Mouse (Mus musculus): ENCODE data around the gene Gm9970. TPM values are rescaled to one million over a fixed set of nuclear protein-coding genes. Genes with fewer than 3 reads are reported as not detected.

The Gm9970 gene
- polyA plus RNA-seq, 1 experiment: not detected

GRCm38 (mm10) chr5:31204421-31204820 is 36.6 kb downstream of the Gm9970 start:
- TF ChIP-seq GATA1 (IDR thresholded peaks at IDR 0.05; ENCODE audit: borderline replicate concordance, low read length): no peak
- no peak for TF ChIP-seq FLI1 (IDR thresholded peaks at IDR 0.05; ENCODE audit: low read length)
- H3K4me1 ChIP-seq: peaks cover 67% of the 10 kb centered on the region
- peaks cover 80% of the 10 kb centered on the region for H3K36me3 ChIP-seq (replicated peaks; ENCODE audit: low read length)
- no peak overlapping the region for H3K4me3 ChIP-seq (replicated peaks)
- H3K27me3 ChIP-seq (replicated peaks): no peaks in the 10 kb centered on the region
- H3K9me3 ChIP-seq: no peaks in the 10 kb centered on the region

DNA sequence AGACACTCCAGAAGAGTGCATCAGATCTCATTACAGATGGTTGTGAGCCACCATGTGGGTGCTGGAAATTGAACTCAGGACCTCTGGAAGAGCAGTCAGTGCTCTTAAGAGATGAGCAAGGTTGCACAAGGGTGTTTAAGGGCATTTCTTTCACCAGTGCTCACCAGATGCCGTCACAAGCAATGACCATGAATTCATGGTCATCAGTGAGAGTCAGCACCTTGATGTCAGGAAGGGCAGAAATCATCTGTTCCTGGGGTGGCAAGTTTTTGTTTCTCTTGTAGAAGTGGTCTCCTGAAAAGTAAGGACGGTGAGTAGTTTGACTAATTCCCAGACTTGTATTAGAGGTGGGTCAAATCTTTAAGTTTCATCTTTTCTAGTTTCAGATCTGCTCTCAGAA is 37.2 kb downstream of the Gm9970 start:
- Histone ChIP-seq H3K36me3 (replicated peaks; ENCODE audit: low read length) (peaks cover 85% of the 10 kb centered on the region), H3K27me3 (replicated peaks) (no peaks in the 10 kb centered on the region), H3K9me3 (no peaks in the 10 kb centered on the region), H3K4me1 (peaks cover 68% of the 10 kb centered on the region), H3K4me3 (replicated peaks) (no peak overlapping the region)
- TF ChIP-seq FLI1 (IDR thresholded peaks at IDR 0.05; ENCODE audit: low read length) (no peak), GATA1 (IDR thresholded peaks at IDR 0.05; ENCODE audit: borderline replicate concordance, low read length) (no peak)

GRCm38 (mm10) chr5:31202933-31203332 is 38.1 kb downstream of the Gm9970 start:
- peaks cover 85% of the 10 kb centered on the region for H3K36me3 ChIP-seq (replicated peaks; ENCODE audit: low read length)
- TF ChIP-seq FLI1 (IDR thresholded peaks at IDR 0.05; ENCODE audit: low read length) (no peak), GATA1 (IDR thresholded peaks at IDR 0.05; ENCODE audit: borderline replicate concordance, low read length) (no peak)

DNA sequence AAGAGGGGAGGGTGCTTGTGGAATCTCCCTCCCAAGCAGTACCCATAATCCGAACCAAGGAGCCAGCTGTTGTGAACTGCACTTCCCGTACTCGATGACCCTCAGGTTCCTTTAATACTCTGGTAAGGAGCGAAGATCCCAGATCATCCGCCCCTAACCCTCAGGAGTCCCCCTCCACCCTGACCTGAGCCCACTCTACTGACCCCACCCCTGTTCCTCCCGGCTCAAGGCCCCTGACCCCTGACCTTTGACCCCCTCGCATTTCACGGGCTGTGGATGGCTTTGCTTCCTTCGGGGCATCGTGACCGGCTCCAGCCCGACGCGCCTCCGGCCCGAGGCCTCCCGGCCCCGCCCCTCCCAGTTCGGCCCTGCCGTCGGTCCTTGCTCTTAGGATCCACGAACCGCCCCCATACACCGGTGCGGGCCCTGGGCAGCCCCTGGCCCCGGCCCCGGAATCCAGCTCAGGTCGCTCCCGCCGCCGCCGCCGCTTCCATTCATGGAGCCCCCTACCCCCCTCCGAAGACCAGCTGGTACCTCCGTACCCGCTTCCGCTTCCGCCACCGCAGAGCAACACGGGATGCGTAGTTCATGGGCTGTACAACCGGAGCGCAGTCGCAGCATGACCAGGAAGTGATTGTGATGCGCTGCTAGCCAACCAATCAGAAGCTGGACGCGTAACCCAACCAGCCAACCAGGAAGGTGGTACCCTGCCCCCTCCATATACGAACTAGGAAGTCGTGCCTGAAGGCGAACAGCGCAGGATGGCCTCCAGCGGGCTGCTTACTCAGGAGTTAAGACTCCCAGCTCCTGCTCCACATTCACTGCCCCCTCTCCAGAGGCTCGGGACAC is 39.1 kb downstream of the Gm9970 start, which contains the start of gene Zfp513:
Zfp513 (minus strand) TSS at position 562 of the 849 bp plus-strand sequence.
- TF ChIP-seq GATA1 (IDR thresholded peaks at IDR 0.05; ENCODE audit: borderline replicate concordance, low read length) (no peak), FLI1 (IDR thresholded peaks at IDR 0.05; ENCODE audit: low read length) (0 out of 2 replicates have a peak, but pooled peaks have one; percentile 66)
- Histone ChIP-seq H3K4me3 (replicated peaks) (peak within 1 kb of the TSS; percentile 92), H3K27me3 (replicated peaks) (no peaks in the 10 kb centered on the region), H3K36me3 (replicated peaks; ENCODE audit: low read length) (peaks cover 85% of the 10 kb centered on the region), H3K9me3 (no peaks in the 10 kb centered on the region), H3K4me1 (peaks cover 66% of the 10 kb centered on the region)

More at GRCm38 (mm10) chr5:31202933-31203332, 38.1 kb downstream of the Gm9970 start:
- H3K4me1 ChIP-seq: peaks cover 64% of the 10 kb centered on the region
- no peaks in the 10 kb centered on the region for H3K9me3 ChIP-seq
- no peaks in the 10 kb centered on the region for H3K27me3 ChIP-seq (replicated peaks)
- peak overlapping the region; percentile 92 for H3K4me3 ChIP-seq (replicated peaks)

DNA sequence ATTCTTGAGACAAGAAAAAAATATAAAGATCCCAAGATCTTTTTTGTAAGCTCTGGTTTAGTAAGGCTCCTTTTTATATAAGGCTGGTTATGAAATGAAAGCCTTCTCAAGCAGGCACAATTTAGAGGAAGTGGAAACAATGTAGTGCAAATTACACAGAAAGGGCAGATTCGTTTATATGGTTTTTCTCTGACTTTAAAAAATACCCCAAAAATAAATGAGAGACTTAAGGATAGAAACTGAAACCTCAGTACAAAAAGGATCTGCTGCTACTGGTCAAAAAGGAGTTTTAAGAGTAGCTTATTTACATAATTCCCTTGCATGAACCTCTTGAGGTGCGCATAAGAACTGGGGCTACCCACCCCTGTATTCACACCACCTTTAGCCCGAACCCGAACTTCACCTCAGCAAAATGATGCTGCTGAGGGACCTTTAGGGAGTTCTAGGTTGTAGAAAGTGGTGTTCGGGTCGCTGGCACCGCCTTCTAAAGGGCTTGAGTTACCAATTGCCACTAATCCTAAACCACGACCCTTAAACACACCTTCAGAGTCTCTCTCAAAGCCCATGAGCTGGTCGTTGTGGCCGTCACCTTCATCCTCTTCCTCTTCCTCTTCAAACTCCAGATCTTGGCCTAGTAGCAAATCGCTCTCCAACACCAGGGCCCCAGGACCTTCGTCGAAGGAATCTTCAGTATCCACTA is 39.8 kb downstream of the Gm9970 start:
- peaks cover 86% of the 10 kb centered on the region for H3K36me3 ChIP-seq (replicated peaks; ENCODE audit: low read length)
- no peaks in the 10 kb centered on the region for H3K9me3 ChIP-seq
- peak overlapping the region; percentile 92 for H3K4me3 ChIP-seq (replicated peaks)
- no peak for TF ChIP-seq FLI1 (IDR thresholded peaks at IDR 0.05; ENCODE audit: low read length)
- TF ChIP-seq GATA1 (IDR thresholded peaks at IDR 0.05; ENCODE audit: borderline replicate concordance, low read length): no peak
- H3K4me1 ChIP-seq: peaks cover 71% of the 10 kb centered on the region
- no peaks in the 10 kb centered on the region for H3K27me3 ChIP-seq (replicated peaks)

- peaks cover 86% of the 10 kb centered on the region for H3K36me3 ChIP-seq (replicated peaks; ENCODE audit: low read length)
- TF ChIP-seq GATA1 (IDR thresholded peaks at IDR 0.05; ENCODE audit: borderline replicate concordance, low read length) (no peak), FLI1 (IDR thresholded peaks at IDR 0.05; ENCODE audit: low read length) (no peak)
- no peaks in the 10 kb centered on the region for H3K9me3 ChIP-seq
- peak overlapping the region; percentile 92 for H3K4me3 ChIP-seq (replicated peaks)
- H3K27me3 ChIP-seq (replicated peaks): no peaks in the 10 kb centered on the region
- peaks cover 76% of the 10 kb centered on the region for H3K4me1 ChIP-seq
These were observed 40.7 kb downstream of the Gm9970 start for GRCm38 (mm10) chr5:31200327-31200768.

DNA sequence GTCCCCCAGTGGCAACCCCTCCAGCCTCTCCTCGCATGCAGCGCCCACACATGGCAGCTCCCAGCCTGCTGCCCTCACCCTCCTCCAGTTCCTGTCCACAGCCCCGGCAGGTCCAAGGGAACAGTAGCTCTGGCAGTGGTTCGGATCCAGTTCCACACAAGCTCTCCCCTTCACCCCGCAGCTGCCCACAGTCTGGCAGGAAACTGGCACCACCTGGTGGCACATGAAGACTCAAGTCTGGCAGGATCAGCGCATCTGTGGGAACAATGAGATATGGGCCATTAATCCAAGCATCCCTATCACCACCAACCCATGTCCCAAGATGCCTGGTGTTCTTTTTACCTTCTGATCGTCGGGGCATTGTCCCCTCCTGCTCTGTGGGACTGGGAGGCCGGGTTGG is 41.1 kb downstream of the Gm9970 start:
- H3K27me3 ChIP-seq (replicated peaks): no peaks in the 10 kb centered on the region
- peaks cover 79% of the 10 kb centered on the region for H3K4me1 ChIP-seq
- peaks cover 86% of the 10 kb centered on the region for H3K36me3 ChIP-seq (replicated peaks; ENCODE audit: low read length)
- no peak for TF ChIP-seq GATA1 (IDR thresholded peaks at IDR 0.05; ENCODE audit: borderline replicate concordance, low read length)
- TF ChIP-seq FLI1 (IDR thresholded peaks at IDR 0.05; ENCODE audit: low read length): no peak
- peak overlapping the region; percentile 92 for H3K4me3 ChIP-seq (replicated peaks)
- H3K9me3 ChIP-seq: no peaks in the 10 kb centered on the region

GRCm38 (mm10) chr5:31199321-31199892 is 41.6 kb downstream of the Gm9970 start:
- no peaks in the 10 kb centered on the region for H3K9me3 ChIP-seq
- peaks cover 86% of the 10 kb centered on the region for H3K36me3 ChIP-seq (replicated peaks; ENCODE audit: low read length)
- H3K27me3 ChIP-seq (replicated peaks): no peaks in the 10 kb centered on the region
- peak overlapping the region; percentile 92 for H3K4me3 ChIP-seq (replicated peaks)
- TF ChIP-seq GATA1 (IDR thresholded peaks at IDR 0.05; ENCODE audit: borderline replicate concordance, low read length): no peak
- TF ChIP-seq FLI1 (IDR thresholded peaks at IDR 0.05; ENCODE audit: low read length): no peak
- peaks cover 80% of the 10 kb centered on the region for H3K4me1 ChIP-seq

- TF ChIP-seq FLI1 (IDR thresholded peaks at IDR 0.05; ENCODE audit: low read length) (no peak), GATA1 (IDR thresholded peaks at IDR 0.05; ENCODE audit: borderline replicate concordance, low read length) (no peak)
- Histone ChIP-seq H3K9me3 (no peaks in the 10 kb centered on the region), H3K4me1 (peaks cover 84% of the 10 kb centered on the region), H3K27me3 (replicated peaks) (no peaks in the 10 kb centered on the region), H3K36me3 (replicated peaks; ENCODE audit: low read length) (peaks cover 82% of the 10 kb centered on the region), H3K4me3 (replicated peaks) (no peak overlapping the region)
These were observed 42.3 kb downstream of the Gm9970 start for GRCm38 (mm10) chr5:31198616-31199320.

Data from megakaryocyte, embryonic 14.5 days (primary cell).